In the genomic region with DNA sequence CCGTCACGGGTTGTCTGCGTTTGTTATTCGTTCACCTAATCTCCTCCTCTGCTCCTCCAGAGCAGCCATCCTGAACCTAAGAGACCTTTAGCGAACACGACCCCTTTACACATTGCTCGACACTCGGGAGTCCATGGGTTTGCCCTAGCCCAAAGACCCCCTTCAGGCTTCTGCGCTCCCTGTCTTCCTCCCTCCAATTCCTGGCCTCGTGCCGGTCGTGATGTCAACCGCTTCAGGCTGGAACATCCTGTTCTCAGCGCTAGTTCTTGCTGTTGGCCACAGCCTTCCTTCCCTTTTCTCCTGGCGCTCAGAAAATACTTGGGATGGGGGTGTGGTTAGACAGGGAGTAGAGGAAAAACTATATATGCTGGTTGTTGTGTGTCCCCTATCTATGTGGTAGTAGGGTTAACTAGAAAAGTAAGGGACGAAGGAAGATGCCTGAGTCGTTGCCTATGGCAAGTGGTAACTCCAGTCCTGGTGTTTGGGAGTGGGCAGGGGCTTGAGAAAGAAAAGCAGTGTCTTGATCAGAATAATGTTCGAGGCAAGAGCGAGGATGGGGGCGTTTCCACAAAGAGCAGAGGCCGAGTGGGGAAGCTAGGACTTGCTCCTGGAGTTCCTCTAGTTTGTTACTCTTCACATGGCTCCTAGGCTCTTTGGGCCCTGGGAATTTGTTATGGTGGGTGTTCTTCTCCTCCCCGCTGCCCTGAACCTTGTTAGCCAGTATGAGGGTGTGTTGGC, we compare ENCODE assay signal across 8 mouse cellular contexts. TPM values are rescaled to one million over a fixed set of nuclear protein-coding genes. Genes with fewer than 3 reads are reported as not detected.
A peak's percentile ranks its signal among the peaks of the same experiment; 100 is the strongest.
DNase-seq lines count a peak whose midpoint lies in the region; ATAC-seq and TF ChIP-seq lines count a peak whose summit lies in the region.

No protein-coding gene starts in this region.

- H3K4me2 ChIP-seq in liver, embryonic 15.5 days = peak overlapping the region; percentile 94

- no peaks in the 10 kb centered on the region for H3K9me3 ChIP-seq in liver, embryonic 15.5 days (replicated peaks)

- H3K36me3 ChIP-seq in liver, embryonic 15.5 days (replicated peaks) = peaks cover 41% of the 10 kb centered on the region

- H3K27me3 ChIP-seq in liver, embryonic 15.5 days = no peaks in the 10 kb centered on the region

- peak overlapping the region; percentile 94 for H3K27ac ChIP-seq in liver, embryonic 15.5 days (replicated peaks)
- H3K27ac ChIP-seq in olfactory bulb, adult 2 months (ENCODE audit: insufficient read depth, low read depth, low read length) = peak overlapping the region; percentile 99

- no peak for TF ChIP-seq POLR2A in olfactory bulb, adult 2 months (IDR thresholded peaks at IDR 0.05; ENCODE audit: insufficient read depth, low read depth, low read length)

- H3K4me1 ChIP-seq in liver, embryonic 15.5 days (replicated peaks) = peaks cover 66% of the 10 kb centered on the region
- H3K4me1 ChIP-seq in olfactory bulb, adult 2 months (ENCODE audit: control insufficient read depth, insufficient read depth, low read length) = peaks cover 60% of the 10 kb centered on the region

- peak overlapping the region; percentile 67 for H3K4me3 ChIP-seq in liver, embryonic 15.5 days (replicated peaks)
- peak overlapping the region; percentile 83 for H3K4me3 ChIP-seq in olfactory bulb, adult 2 months (ENCODE audit: insufficient read depth, low read depth, low read length)

- no peak for ATAC-seq in liver, embryonic 15.5 days (ENCODE audit: insufficient read depth)

- peak overlapping the region; percentile 70 for H3K9ac ChIP-seq in liver, embryonic 15.5 days

- DNase-seq in right cerebral cortex, adult 18-20 months = peak; percentile 65
- DNase-seq in right cerebral cortex, postnatal 36 days (ENCODE audit: low spot score in 2 of 2) = no peak
- peak; percentile 73 to 79 for DNase-seq in cerebellum, postnatal 36 days
- peak; percentile 90 to 92 for DNase-seq in heart, adult 9 months (ENCODE audit: low spot score in 2 of 2)
- DNase-seq in kidney, adult 8-10 months = peak; percentile 72 to 87
- DNase-seq in c-Kit-positive CD71-positive TER-119-positive erythroid progenitor cells, embryonic 14.5 days (ENCODE audit: low spot score) = no peak

- no peak for TF ChIP-seq CTCF in olfactory bulb, adult 2 months (IDR thresholded peaks at IDR 0.05; ENCODE audit: insufficient read depth, low read depth, low read length)

- WGBS in liver, embryonic 15.5 days (ENCODE audit: insufficient replicate concordance) = under 1% methylated on average over 22 of the region's 22 CpGs
- WGBS in olfactory bulb, adult 2 months = 1% methylated on average over 22 of the region's 22 CpGs

RNA-seq across cellular contexts. Expression of a gene that starts 4.3 kb away (rescaled TPM):
- polyA plus RNA-seq in liver, embryonic 15.5 days (2015; fragmentation: Nextera tagmentation; extraction: Ambion mirVana) = 6.4 and 7.6 TPM in 2 replicates
- not detected in 2 replicates for polyA plus RNA-seq in olfactory bulb, adult 2 months (2012; ENCODE audit: insufficient read depth, insufficient read length, low replicate concordance, missing spikeins)

RNA-seq across cellular contexts. Expression of a gene that starts 11.1 kb away (rescaled TPM):
- polyA plus RNA-seq in liver, embryonic 15.5 days (2015; fragmentation: Nextera tagmentation; extraction: Ambion mirVana) = 14.9 and 19.6 TPM in 2 replicates
- polyA plus RNA-seq in olfactory bulb, adult 2 months (2012; ENCODE audit: insufficient read depth, insufficient read length, low replicate concordance, missing spikeins) = 348 and 768 TPM in 2 replicates

RNA-seq across cellular contexts. Expression of a gene that starts 20.9 kb away (rescaled TPM):
- polyA plus RNA-seq in liver, embryonic 15.5 days (2015; fragmentation: Nextera tagmentation; extraction: Ambion mirVana) = 0.12 and 0.18 TPM in 2 replicates
- not detected in 2 replicates for polyA plus RNA-seq in olfactory bulb, adult 2 months (2012; ENCODE audit: insufficient read depth, insufficient read length, low replicate concordance, missing spikeins)

RNA-seq across cellular contexts. Expression of a gene that starts 23.0 kb away (rescaled TPM):
- 0.07 TPM in 1 of 2 replicates, not detected in the other for polyA plus RNA-seq in liver, embryonic 15.5 days (2015; fragmentation: Nextera tagmentation; extraction: Ambion mirVana)
- polyA plus RNA-seq in olfactory bulb, adult 2 months (2012; ENCODE audit: insufficient read depth, insufficient read length, low replicate concordance, missing spikeins) = not detected in 2 replicates

RNA-seq across cellular contexts. Expression of a gene that starts 26.4 kb away (rescaled TPM):
- polyA plus RNA-seq in liver, embryonic 15.5 days (2015; fragmentation: Nextera tagmentation; extraction: Ambion mirVana) = 0.13 TPM in 1 of 2 replicates, not detected in the other
- polyA plus RNA-seq in olfactory bulb, adult 2 months (2012; ENCODE audit: insufficient read depth, insufficient read length, low replicate concordance, missing spikeins) = not detected in 2 replicates

Comparison
In these comparisons a context has a peak if more than half of its experiments do, and no peak if none do; other contexts are left out.
1. DNase-seq: peak in right cerebral cortex, adult 18-20 months (single experiment), cerebellum, postnatal 36 days (2 of 2), heart, adult 9 months (2 of 2) and kidney, adult 8-10 months (2 of 2); none in right cerebral cortex, postnatal 36 days (0 of 2) and c-Kit-positive CD71-positive TER-119-positive erythroid progenitor cells, embryonic 14.5 days (single experiment).
2. RNA of a gene that starts 11.1 kb away (polyA plus RNA-seq): 348 to 768 TPM in olfactory bulb, adult 2 months; 14.9 to 19.6 TPM in liver, embryonic 15.5 days; every median in the first group is over 10 times any median in the second.